Mouse (Mus musculus) intestine, postnatal 0 days (tissue): ENCODE data around the gene Rbbp8nl. TPM values are rescaled to one million over a fixed set of nuclear protein-coding genes. Genes with fewer than 3 reads are reported as not detected.

Experiments
- ATAC-seq: fragments of 200-750 bp; cut with Nextera tagmentation; 2 replicates; pipeline ENCODE4 v1.8.0; 2017; ENCODE audit warnings: mild to moderate bottlenecking, moderate TSS enrichment, moderate library complexity
- H3K27ac ChIP-seq: fragments of 300-500 bp; sonication (generic); 2 replicates; pipeline ENCODE4 v1.5.1; 2014; ENCODE audit warnings: mild to moderate bottlenecking, low read depth, low read length, moderate library complexity
- H3K27me3 ChIP-seq: fragments of 300-500 bp; sonication (generic); replicated peaks from 2 replicates; pipeline ENCODE4 v1.6.1; 2014; ENCODE audit warnings: low read length, mixed read lengths; ENCODE audit not compliant: control insufficient read depth, insufficient read depth
- H3K36me3 ChIP-seq: fragments of 300-500 bp; sonication (generic); 2 replicates; pipeline ENCODE4 v1.6.1; 2014; ENCODE audit warnings: mild to moderate bottlenecking, moderate library complexity; ENCODE audit not compliant: control insufficient read depth, insufficient read depth
- H3K4me1 ChIP-seq: fragments of 300-500 bp; sonication (generic); replicated peaks from 2 replicates; pipeline ENCODE4 v1.6.1; 2014; ENCODE audit warnings: antibody characterized with exemption, low read length, mixed read lengths; ENCODE audit not compliant: control insufficient read depth, insufficient read depth
- H3K4me2 ChIP-seq: fragments of 300-500 bp; sonication (generic); replicated peaks from 2 replicates; pipeline ENCODE4 v1.6.1; 2014; ENCODE audit warnings: low read depth, mild to moderate bottlenecking, moderate library complexity
- H3K4me3 ChIP-seq: fragments of 300-500 bp; sonication (generic); 2 replicates; pipeline ENCODE4 v1.5.1; 2014; ENCODE audit warnings: low read depth, low read length
- H3K9ac ChIP-seq: fragments of 300-500 bp; sonication (generic); 2 replicates; pipeline ENCODE4 v1.6.1; 2014; ENCODE audit warnings: mild to moderate bottlenecking, low read depth, low read length
- H3K9me3 ChIP-seq: fragments of 300-500 bp; sonication (generic); 2 replicates; pipeline ENCODE4 v1.6.1; 2016; ENCODE audit warnings: mixed run types; ENCODE audit not compliant: control insufficient read depth
- CTCF ChIP-seq: sonication (generic); IDR thresholded peaks from 2 replicates; pipeline ENCODE4 v1.5.1; 2016; ENCODE audit warnings: low read depth, mild to moderate bottlenecking, control low read depth, antibody characterized with exemption, moderate library complexity
- WGBS: fragments of 180-500 bp; shearing (Covaris S2); extraction: QIAGEN DNeasy Blood & Tissue Kit; methylation state at CpG from one replicate; pipeline ENCODE4 v1.1.7; 2014; 5-methylcytosine and 5-hydroxymethylcytosine counted together
- polyA plus RNA-seq: library from polyadenylated mRNA; unstranded; fragments of >200 nt; fragmentation: Nextera tagmentation; extraction: Ambion mirVana; gene quantifications from 2 replicates; pipeline ENCODE4 v1.2.1, GENCODE M21; 2015

Rbbp8nl gene
- polyA plus RNA-seq, 1 experiment from 2014 or later, result 0.25 TPM

GRCm38 (mm10) chr2:180251838-180252237, 37.8 kb downstream of the Rbbp8nl start:
- no peak for TF ChIP-seq CTCF
- Histone ChIP-seq H3K4me1 (no peaks in the 10 kb centered on the region), H3K36me3 (no peaks in the 10 kb centered on the region), H3K4me3 (no peak overlapping the region), H3K27me3 (no peaks in the 10 kb centered on the region), H3K9me3 (no peaks in the 10 kb centered on the region), H3K27ac (no peak overlapping the region), H3K4me2 (no peak overlapping the region), H3K9ac (no peak overlapping the region)
- WGBS, result 70% methylated on average over 3 of the region's 3 CpGs
- no peak for ATAC-seq

GRCm38 (mm10) chr2:180250930-180251611, 38.6 kb downstream of the Rbbp8nl start:
- H3K4me2 ChIP-seq, result no peak overlapping the region
- no peaks in the 10 kb centered on the region for H3K4me1 ChIP-seq
- no peaks in the 10 kb centered on the region for H3K9me3 ChIP-seq
- peak; percentile 99 for TF ChIP-seq CTCF
- WGBS, result 28% methylated on average over 11 of the region's 11 CpGs
- H3K27ac ChIP-seq, result no peak overlapping the region
- no peaks in the 10 kb centered on the region for H3K36me3 ChIP-seq
- H3K4me3 ChIP-seq, result no peak overlapping the region
- H3K27me3 ChIP-seq, result no peaks in the 10 kb centered on the region
- ATAC-seq, result peak; percentile 63
- no peak overlapping the region for H3K9ac ChIP-seq

GRCm38 (mm10) chr2:180248947-180249660, 40.6 kb downstream of the Rbbp8nl start:
- H3K9ac ChIP-seq, result peak overlapping the region; percentile 22; the same call in 1 of the 2 replicates
- H3K27me3 ChIP-seq, result no peaks in the 10 kb centered on the region
- no peak overlapping the region for H3K4me3 ChIP-seq
- H3K27ac ChIP-seq, result peak overlapping the region; percentile 41; the same call in 1 of the 2 replicates
- no peaks in the 10 kb centered on the region for H3K9me3 ChIP-seq
- no peak for TF ChIP-seq CTCF
- no peaks in the 10 kb centered on the region for H3K36me3 ChIP-seq
- no peak overlapping the region for H3K4me2 ChIP-seq
- WGBS, result 39% methylated on average over 9 of the region's 9 CpGs
- peak; percentile 48 for ATAC-seq
- H3K4me1 ChIP-seq, result no peaks in the 10 kb centered on the region

DNA sequence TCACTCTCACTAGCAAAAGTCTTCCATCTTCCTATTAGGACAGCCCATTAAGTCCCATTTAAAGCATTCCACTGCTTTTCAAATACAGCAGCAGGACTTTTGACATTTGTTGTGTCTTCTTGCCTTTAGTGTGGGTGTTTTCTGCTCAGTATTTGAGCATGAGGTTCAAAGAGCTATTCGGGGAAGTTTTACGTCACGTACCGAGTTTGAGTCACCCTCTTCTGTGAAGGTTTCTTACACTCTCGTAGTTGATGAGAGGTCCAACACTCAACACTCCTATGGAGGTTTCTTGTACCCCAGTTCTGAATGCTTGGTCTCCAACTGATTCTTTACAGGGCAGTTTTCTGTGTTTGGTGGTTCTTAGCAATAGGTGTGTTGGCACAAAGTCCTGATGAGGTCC, 41.8 kb downstream of the Rbbp8nl start:
- Histone ChIP-seq H3K27me3 (no peaks in the 10 kb centered on the region), H3K9ac (no peak overlapping the region), H3K4me1 (no peaks in the 10 kb centered on the region), H3K4me3 (no peak overlapping the region), H3K36me3 (no peaks in the 10 kb centered on the region), H3K9me3 (no peaks in the 10 kb centered on the region), H3K27ac (no peak overlapping the region), H3K4me2 (no peak overlapping the region)
- ATAC-seq, result no peak
- no peak for TF ChIP-seq CTCF
- 95% methylated on average over 5 of the region's 5 CpGs for WGBS

DNA sequence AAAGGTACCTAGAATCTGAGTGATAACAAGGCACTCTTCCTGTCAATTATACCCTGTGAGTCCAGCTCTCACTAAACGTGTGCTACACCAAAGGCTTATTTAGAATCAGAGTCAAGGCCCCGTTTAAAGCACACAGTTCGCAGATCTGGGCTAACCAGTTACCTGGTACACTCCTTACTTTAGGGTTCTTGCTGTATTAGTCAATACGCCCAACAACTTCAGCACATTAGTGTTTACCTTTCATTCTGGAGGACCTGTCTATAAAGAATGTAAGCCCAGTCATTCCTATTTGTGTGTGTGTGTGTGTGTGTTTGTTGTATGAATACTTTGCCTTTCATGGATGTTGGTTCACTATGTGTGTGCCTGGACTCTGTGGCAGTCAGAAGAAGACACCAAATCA, 46.6 kb downstream of the Rbbp8nl start:
- Histone ChIP-seq H3K27me3 (no peaks in the 10 kb centered on the region), H3K36me3 (no peaks in the 10 kb centered on the region), H3K4me3 (no peak overlapping the region), H3K4me1 (no peaks in the 10 kb centered on the region), H3K9me3 (no peaks in the 10 kb centered on the region), H3K4me2 (no peak overlapping the region), H3K27ac (no peak overlapping the region), H3K9ac (no peak overlapping the region)
- ATAC-seq, result no peak
- no peak for TF ChIP-seq CTCF
- 79% methylated on average over 4 of the region's 4 CpGs for WGBS

- no peak overlapping the region for H3K4me3 ChIP-seq
- H3K9ac ChIP-seq, result no peak overlapping the region
- H3K27ac ChIP-seq, result no peak overlapping the region
- no peaks in the 10 kb centered on the region for H3K9me3 ChIP-seq
- H3K36me3 ChIP-seq, result no peaks in the 10 kb centered on the region
- 57% methylated on average over 5 of the region's 5 CpGs for WGBS
- ATAC-seq, result no peak
- no peaks in the 10 kb centered on the region for H3K27me3 ChIP-seq
- TF ChIP-seq CTCF, result no peak
- no peak overlapping the region for H3K4me2 ChIP-seq
- no peaks in the 10 kb centered on the region for H3K4me1 ChIP-seq
Observed at GRCm38 (mm10) chr2:180238591-180238990, 51.1 kb downstream of the Rbbp8nl start.
